Mouse (Mus musculus) hindbrain, postnatal 0 days (tissue): ENCODE measurements around the gene Magoh. TPM values are rescaled to one million over a fixed set of nuclear protein-coding genes. Genes with fewer than 3 reads are reported as not detected.

Experiments
- ATAC-seq: fragments of 200-750 bp; cut with Nextera tagmentation; 2 replicates; pipeline ENCODE4 v1.8.0; 2017; ENCODE audit warnings: mild to moderate bottlenecking, moderate TSS enrichment, moderate library complexity
- DNase-seq: peaks from one replicate; pipeline ENCODE4 v3.0.0-alpha.2; 2015; ENCODE audit warnings: low spot score
- H3K27ac ChIP-seq: fragments of 300-500 bp; sonication (generic); 2 replicates; pipeline ENCODE4 v1.5.1; 2014; ENCODE audit warnings: mild to moderate bottlenecking
- H3K27me3 ChIP-seq: fragments of 300-500 bp; sonication (generic); 2 replicates; pipeline ENCODE4 v1.6.1; 2014; ENCODE audit warnings: low read length, mixed read lengths; ENCODE audit not compliant: insufficient read depth
- H3K36me3 ChIP-seq: fragments of 300-500 bp; sonication (generic); 2 replicates; pipeline ENCODE4 v1.6.1; 2014; ENCODE audit warnings: low read length, mixed read lengths; ENCODE audit not compliant: insufficient read depth
- H3K4me1 ChIP-seq: fragments of 300-500 bp; sonication (generic); 2 replicates; pipeline ENCODE4 v1.6.1; 2014; ENCODE audit warnings: antibody characterized with exemption, low read length, mixed read lengths; ENCODE audit not compliant: insufficient read depth
- H3K4me2 ChIP-seq: fragments of 300-500 bp; sonication (generic); 2 replicates; pipeline ENCODE4 v1.6.1; 2014; ENCODE audit warnings: low read depth, mild to moderate bottlenecking, low read length, moderate library complexity, mixed read lengths
- H3K4me3 ChIP-seq: fragments of 300-500 bp; sonication (generic); 2 replicates; pipeline ENCODE4 v1.5.1; 2014; ENCODE audit warnings: low read length
- H3K9ac ChIP-seq: fragments of 300-500 bp; sonication (generic); replicated peaks from 2 replicates; pipeline ENCODE4 v1.6.1; 2014; ENCODE audit warnings: mild to moderate bottlenecking, low read length, moderate library complexity, mixed read lengths
- H3K9me3 ChIP-seq: fragments of 300-500 bp; sonication (generic); 2 replicates; pipeline ENCODE4 v1.6.1; 2016; ENCODE audit warnings: low read length, mixed read lengths
- CTCF ChIP-seq: IDR thresholded peaks from 2 replicates; pipeline ENCODE4 v1.5.1; 2016; ENCODE audit warnings: antibody characterized with exemption, control low read depth, low read depth
- WGBS: fragments of 180-500 bp; shearing (Covaris S2); extraction: QIAGEN DNeasy Blood & Tissue Kit; methylation state at CpG from one replicate; pipeline ENCODE4 v1.1.7; 2014; 5-methylcytosine and 5-hydroxymethylcytosine counted together
- polyA plus RNA-seq: library from polyadenylated mRNA; unstranded; fragments of >200 nt; fragmentation: Nextera tagmentation; extraction: Ambion mirVana; gene quantifications from 2 replicates; pipeline ENCODE4 v1.2.1, GENCODE M21; 2015
- total RNA-seq: library from RNA; depleted of rRNA; stranded (reverse); fragments of >200 nt; gene quantifications from 2 replicates; pipeline ENCODE4 v1.2.3, GENCODE M21; 2014; rRNA removed

The Magoh gene
- total RNA-seq: 31.7 and 35.4 TPM in 2 replicates
- polyA plus RNA-seq: 124 and 129 TPM in 2 replicates

GRCm38 (mm10) chr4:107879254-107880050 lies at the start of gene Magoh:
TSS of gene Magoh (plus strand) at chr4:107879755.
- TF ChIP-seq CTCF: no peak
- H3K4me3 ChIP-seq: peak within 1 kb of the TSS; percentile 54
- peak; percentile 99 for DNase-seq
- 3% methylated on average over 48 of the region's 48 CpGs for WGBS
- H3K4me1 ChIP-seq: 0 out of 2 replicates have a peak, but pooled peaks cover 5% of the 10 kb centered on the region
- peak within 1 kb of the TSS; percentile 63 for H3K9ac ChIP-seq
- H3K9me3 ChIP-seq: no peaks in the 10 kb centered on the region
- peak within 1 kb of the TSS; percentile 87 for H3K4me2 ChIP-seq
- peak; percentile 97 for ATAC-seq
- peaks cover 17% of the 10 kb centered on the region for H3K36me3 ChIP-seq
- no peaks in the 10 kb centered on the region for H3K27me3 ChIP-seq
- H3K27ac ChIP-seq: peak within 1 kb of the TSS; percentile 57

- no peak for ATAC-seq
- H3K4me3 ChIP-seq: no peak overlapping the region
- 38% methylated on average over 10 of the region's 10 CpGs for WGBS
- no peak overlapping the region for H3K9ac ChIP-seq
- no peak for TF ChIP-seq CTCF
- peak overlapping the region; percentile 67; the same call in 1 of the 2 replicates for H3K27ac ChIP-seq
- no peaks in the 10 kb centered on the region for H3K9me3 ChIP-seq
- H3K36me3 ChIP-seq: no peaks in the 10 kb centered on the region
- no peak overlapping the region for H3K4me2 ChIP-seq
- no peaks in the 10 kb centered on the region for H3K27me3 ChIP-seq
- peaks cover 69% of the 10 kb centered on the region for H3K4me1 ChIP-seq
- DNase-seq: no peak
Measured at GRCm38 (mm10) chr4:107830189-107830588, 49.4 kb upstream of the Magoh start.

- H3K4me2 ChIP-seq: no peak overlapping the region
- no peaks in the 10 kb centered on the region for H3K9me3 ChIP-seq
- peaks cover 75% of the 10 kb centered on the region for H3K4me1 ChIP-seq
- H3K9ac ChIP-seq: no peak overlapping the region
- ATAC-seq (peak; percentile 79), DNase-seq (peak; percentile 72)
- H3K4me3 ChIP-seq: no peak overlapping the region
- H3K36me3 ChIP-seq: no peaks in the 10 kb centered on the region
- no peak for TF ChIP-seq CTCF
- peak overlapping the region; percentile 67 for H3K27ac ChIP-seq
- H3K27me3 ChIP-seq: no peaks in the 10 kb centered on the region
- 19% methylated on average over 7 of the region's 7 CpGs for WGBS
Measured at GRCm38 (mm10) chr4:107830821-107831221, 48.7 kb upstream of the Magoh start.

- no peak for TF ChIP-seq CTCF
Measured at GRCm38 (mm10) chr4:107831678-107832077, 47.9 kb upstream of the Magoh start.

GRCm38 (mm10) chr4:107833525-107833924 lies 46.0 kb upstream of the Magoh start:
- ATAC-seq (no peak), DNase-seq (no peak)
- Histone ChIP-seq H3K27me3 (no peaks in the 10 kb centered on the region), H3K9ac (no peak overlapping the region), H3K4me3 (no peak overlapping the region), H3K9me3 (no peaks in the 10 kb centered on the region), H3K36me3 (0 out of 2 replicates have a peak, but pooled peaks cover 3% of the 10 kb centered on the region), H3K4me1 (peaks cover 75% of the 10 kb centered on the region), H3K27ac (no peak overlapping the region), H3K4me2 (no peak overlapping the region)
- no peak for TF ChIP-seq CTCF
- WGBS: 63% methylated on average over 5 of the region's 5 CpGs

More at GRCm38 (mm10) chr4:107831678-107832077, 47.9 kb upstream of the Magoh start:
- WGBS: 63% methylated on average over 6 of the region's 6 CpGs
- DNase-seq (no peak), ATAC-seq (no peak)
- no peak overlapping the region for H3K4me2 ChIP-seq
- no peak overlapping the region for H3K4me3 ChIP-seq
- H3K9me3 ChIP-seq: no peaks in the 10 kb centered on the region
- peaks cover 83% of the 10 kb centered on the region for H3K4me1 ChIP-seq
- H3K9ac ChIP-seq: no peak overlapping the region
- 0 out of 2 replicates have a peak, but pooled peaks cover 2% of the 10 kb centered on the region for H3K36me3 ChIP-seq
- H3K27ac ChIP-seq: peak overlapping the region; percentile 50; the same call in 1 of the 2 replicates
- no peaks in the 10 kb centered on the region for H3K27me3 ChIP-seq

- ATAC-seq: no peak
- WGBS: 29% methylated on average over 22 of the region's 22 CpGs
- no peaks in the 10 kb centered on the region for H3K27me3 ChIP-seq
- peak; percentile 29; the same call in 1 of the 2 replicates for TF ChIP-seq CTCF
- peak overlapping the region; percentile 38 for H3K9ac ChIP-seq
- H3K4me1 ChIP-seq: peaks cover 64% of the 10 kb centered on the region
- H3K36me3 ChIP-seq: 0 out of 2 replicates have a peak, but pooled peaks cover 3% of the 10 kb centered on the region
- peak; percentile 49 for DNase-seq
- no peak overlapping the region for H3K4me2 ChIP-seq
- H3K9me3 ChIP-seq: no peaks in the 10 kb centered on the region
- no peak overlapping the region for H3K4me3 ChIP-seq
- H3K27ac ChIP-seq: peak overlapping the region; percentile 60
Measured at GRCm38 (mm10) chr4:107834643-107835314, 44.8 kb upstream of the Magoh start.
